Mouse (Mus musculus): Measurements from ENCODE around the gene Mapt.

DNA sequence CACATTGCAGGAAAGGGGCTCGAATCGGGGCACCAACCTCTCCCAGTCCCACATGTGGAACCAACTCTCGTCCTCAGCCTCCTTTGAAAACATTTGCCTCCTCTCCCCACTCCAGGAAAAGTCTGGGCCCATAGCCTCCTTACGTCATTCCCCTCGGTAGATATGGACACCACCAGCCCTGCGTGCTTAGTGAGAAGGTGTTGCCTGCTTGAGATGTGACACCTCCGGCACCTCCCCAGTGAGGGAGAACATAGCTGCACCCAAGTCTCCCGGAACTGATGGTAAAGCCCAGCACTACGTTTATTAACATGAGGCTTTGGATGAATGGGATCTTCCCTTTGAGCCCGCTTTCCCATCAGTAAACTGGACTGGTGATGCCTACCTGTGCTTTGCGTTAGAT is 35.8 kb upstream of the Mapt start:
- TF ChIP-seq TCF12 (IDR thresholded peaks at IDR 0.05; ENCODE audit: insufficient read depth, poor library complexity, severe bottlenecking), result no peak
- TF ChIP-seq E2F4 (IDR thresholded peaks at IDR 0.05; ENCODE audit: insufficient read depth), result no peak
- TF ChIP-seq POLR2A (IDR thresholded peaks at IDR 0.05; ENCODE audit: insufficient read length, low read depth), result no peak
- TF ChIP-seq MAX (IDR thresholded peaks at IDR 0.05; ENCODE audit: low read depth), result no peak
- no peak for TF ChIP-seq USF1 (IDR thresholded peaks at IDR 0.05; ENCODE audit: low read depth)
- no peak for TF ChIP-seq TCF3 (IDR thresholded peaks at IDR 0.05; ENCODE audit: insufficient read length, low read depth)
- TF ChIP-seq CEBPB (IDR thresholded peaks at IDR 0.05; ENCODE audit: insufficient read depth, poor library complexity, severe bottlenecking), result no peak
- TF ChIP-seq REST (IDR thresholded peaks at IDR 0.05; ENCODE audit: insufficient read depth, insufficient read length), result no peak
